Mouse (Mus musculus): ENCODE measurements around the gene Phc2.

Phc2 gene

DNA sequence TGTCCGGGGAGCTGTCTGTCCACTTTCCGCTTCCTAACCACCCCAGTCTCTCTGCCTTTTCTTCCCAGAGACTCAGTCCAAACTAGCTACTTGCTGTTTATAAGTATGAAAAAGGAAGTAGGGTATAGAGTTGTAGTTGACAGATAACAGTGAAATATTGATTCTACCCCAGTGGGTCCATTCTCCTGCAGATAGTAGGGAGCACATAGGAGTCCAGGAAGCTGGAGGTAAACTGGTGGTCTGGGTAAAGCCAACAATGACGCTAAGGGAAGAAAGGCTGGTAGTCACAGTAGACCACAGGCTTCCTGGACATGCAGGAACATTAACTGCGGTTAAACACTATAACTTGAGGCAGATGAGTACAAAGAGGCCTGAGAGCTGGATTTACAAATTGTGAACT, 36.7 kb downstream of the Phc2 start:
- in situ Hi-C loops (cut with MboI, MseI), result no loop called here

- in situ Hi-C loops (cut with MboI, MseI), result no loop called here
Measured at GRCm38 (mm10) chr4:128692149-128692925, 37.8 kb downstream of the Phc2 start.

- in situ Hi-C loops (cut with MboI, MseI), result no loop called here
Measured at GRCm38 (mm10) chr4:128693207-128693606, 38.7 kb downstream of the Phc2 start.

DNA sequence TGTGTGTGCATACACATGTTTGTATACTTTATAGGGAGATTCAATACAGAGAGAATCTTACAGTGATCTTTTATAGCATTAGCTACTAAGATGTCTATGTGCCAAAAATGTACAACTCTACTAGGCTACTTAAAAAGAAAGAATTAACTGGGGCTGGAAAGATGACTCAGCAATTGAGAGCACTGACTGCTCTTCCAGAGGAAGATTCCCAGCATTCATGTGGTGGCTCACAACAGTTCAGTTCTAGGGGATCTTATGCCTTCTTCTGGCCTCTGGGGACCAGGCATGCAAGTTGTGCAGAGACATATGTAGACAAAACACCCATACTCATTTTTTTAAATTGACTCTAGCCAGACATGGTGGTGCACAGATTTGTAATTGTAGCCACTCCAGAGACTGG, 39.8 kb downstream of the Phc2 start:
- in situ Hi-C loops (cut with MboI, MseI), result no loop called here

DNA sequence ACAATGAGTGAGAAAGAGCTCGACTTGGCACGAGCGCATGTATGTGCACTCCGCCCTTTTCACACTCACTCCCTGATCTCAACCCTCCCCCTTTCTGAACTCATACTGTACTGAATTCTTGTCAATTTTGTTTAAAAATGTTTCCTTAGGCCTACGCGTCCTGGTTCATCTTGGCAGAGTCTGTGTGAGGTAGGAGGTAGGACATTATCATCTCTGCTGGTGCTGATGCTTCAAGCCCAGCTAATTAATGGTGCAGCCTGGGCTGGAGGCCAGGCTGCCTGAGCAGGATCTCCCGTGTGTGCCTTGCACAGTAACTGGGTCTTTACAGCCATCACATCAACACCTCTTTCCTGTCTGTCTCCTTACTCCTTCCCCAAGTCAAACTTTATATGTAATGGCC, 40.6 kb downstream of the Phc2 start:
- in situ Hi-C loops (cut with MboI, MseI), result no loop called here

DNA sequence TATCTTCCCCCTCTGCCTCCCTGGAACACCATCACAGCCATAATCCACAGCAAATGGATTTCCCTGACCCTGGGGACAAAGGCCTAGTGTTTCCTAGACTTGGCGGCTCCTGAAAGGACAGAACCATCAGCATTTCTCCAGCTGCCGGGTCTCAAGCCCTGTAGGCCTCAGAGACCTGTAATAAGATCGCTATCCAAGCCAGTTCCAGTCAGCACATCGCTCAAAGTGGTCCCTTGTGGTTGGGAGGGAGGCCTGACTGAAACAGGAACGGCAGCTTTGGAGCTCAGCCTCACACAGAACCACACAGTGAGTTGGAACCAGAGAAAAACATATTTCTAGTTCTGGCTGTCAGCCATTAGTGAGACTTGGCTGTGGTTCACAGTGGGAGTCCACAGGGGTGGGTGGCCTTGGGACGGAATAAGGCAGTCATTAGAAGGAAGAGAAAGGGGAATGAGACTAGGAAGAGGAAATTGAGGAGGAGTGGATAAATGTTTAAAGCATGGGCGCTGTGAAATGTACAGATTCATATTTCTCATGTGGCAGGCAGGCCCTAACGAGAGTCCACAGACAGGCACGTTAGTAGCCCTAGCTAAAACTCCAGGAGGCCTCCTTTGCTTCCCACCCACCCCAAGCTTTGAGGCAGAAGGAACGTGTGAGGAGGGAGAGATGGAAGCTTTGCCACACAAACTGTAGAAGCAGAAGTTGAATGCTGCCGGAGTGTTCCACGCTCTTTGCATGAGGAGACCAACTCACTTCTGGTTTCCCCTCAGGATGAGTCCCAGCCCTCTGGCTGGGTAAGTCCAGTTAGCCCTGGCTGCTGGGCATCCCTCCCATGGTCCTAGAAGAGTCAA, 43.7 kb downstream of the Phc2 start:
- in situ Hi-C loops (cut with MboI, MseI), result no loop called here

DNA sequence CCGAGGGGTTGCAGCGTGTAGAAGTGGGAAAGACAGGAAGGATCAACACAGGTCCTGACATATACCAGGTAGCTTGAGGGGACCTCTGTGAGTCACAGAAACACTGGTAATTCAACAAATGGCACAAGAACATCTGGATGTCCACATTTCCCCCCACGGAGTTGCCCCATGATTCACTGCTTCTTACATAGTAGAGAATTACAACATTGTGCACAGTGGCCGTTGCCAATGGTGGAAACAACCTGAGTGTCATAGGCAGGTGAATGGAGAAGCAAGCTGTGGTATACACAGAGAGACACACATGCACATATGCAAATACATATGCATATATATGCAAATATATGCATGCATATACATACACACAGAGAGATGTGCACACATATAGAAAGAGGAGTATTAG, 45.4 kb downstream of the Phc2 start:
- in situ Hi-C loops (cut with MboI, MseI), result no loop called here

GRCm38 (mm10) chr4:128700543-128700942, 46.0 kb downstream of the Phc2 start:
- in situ Hi-C loops (cut with MboI, MseI), result no loop called here

DNA sequence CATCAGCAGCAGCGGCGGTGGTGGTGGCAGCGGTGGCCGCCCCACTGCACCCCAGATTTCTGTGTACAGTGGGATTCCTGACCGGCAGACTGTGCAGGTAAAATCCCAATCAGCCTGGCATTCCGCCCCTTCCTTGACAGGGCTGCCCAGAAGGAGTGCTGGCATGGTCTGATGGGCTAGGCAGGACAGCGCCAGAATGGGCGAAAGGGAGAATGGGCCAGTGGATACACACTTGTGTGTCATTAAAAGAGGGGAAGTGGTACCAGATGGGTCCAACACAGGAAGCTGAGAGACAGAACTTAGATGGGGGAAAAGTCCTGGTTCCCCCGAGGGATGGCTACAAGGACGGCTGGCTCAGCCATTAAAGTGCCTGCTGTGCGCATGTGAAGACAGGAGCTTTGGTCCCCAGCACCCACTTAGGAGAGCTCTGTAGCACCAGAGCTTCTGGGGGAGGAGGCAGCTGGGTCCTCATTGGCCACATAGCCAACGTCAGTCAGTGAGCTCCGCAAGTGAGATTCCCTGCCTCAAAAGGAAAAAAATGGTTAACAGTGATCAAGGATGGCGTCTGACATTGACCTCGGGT, 50.7 kb downstream of the Phc2 start:
- in situ Hi-C loops (cut with MboI, MseI), result no loop called here

GRCm38 (mm10) chr4:128706626-128707025, 52.1 kb downstream of the Phc2 start:
- in situ Hi-C loops (cut with MboI, MseI), result no loop called here

- in situ Hi-C loops (cut with MboI, MseI), result no loop called here
Measured at GRCm38 (mm10) chr4:128707384-128707783, 52.9 kb downstream of the Phc2 start.

DNA sequence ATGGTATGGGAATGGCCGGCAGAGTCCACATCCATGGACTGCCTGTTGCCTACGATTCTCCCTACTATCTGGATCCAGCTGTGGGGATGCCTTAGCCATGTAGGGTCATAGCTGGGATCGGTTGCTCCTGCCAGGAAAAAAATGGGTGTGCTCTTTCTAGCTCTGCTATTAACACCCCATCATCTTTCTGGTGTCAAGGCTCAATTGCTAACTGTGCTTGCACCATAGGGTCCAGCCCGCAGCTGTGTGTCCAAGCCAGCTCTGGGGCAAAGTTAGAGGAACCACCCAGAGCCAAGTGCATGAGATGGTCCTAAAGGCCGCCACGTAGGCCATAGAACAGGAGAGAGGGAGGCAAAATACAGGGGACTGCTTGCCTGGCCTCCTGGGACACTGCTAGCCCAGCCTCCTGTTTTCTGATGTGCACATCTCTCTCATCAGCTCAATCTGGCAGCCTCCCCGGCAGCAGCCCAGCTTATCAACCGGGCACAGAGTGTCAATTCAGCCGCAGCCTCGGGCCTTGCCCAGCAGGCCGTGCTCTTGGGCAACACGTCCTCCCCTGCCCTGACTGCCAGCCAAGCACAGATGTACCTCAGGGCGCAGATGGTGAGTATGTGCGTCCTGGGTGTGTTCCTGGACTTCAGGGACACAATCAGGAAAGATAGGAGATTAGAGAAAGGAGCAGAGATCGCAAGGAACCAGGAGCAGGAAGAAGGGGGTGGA, 54.7 kb downstream of the Phc2 start:
- in situ Hi-C loops (cut with MboI, MseI), result no loop called here

DNA sequence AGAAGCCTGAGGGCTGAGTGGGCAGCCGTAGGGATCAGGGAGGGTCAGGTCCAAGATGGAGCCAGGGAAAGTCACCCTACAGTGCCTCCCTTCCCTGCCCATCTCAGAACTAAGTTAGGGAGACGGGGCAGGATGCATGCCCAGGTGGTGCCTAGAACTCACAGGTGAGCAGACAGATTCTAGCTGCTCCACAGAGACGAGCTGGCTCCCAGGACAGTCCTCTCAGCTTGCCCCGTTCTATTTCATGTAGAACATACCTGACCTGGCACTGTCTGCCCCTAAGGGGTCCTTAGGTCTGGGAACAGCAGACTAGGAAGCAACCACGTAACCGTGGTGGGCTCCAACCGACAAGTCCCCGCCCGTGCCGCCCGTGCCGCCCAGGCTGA, 55.3 kb downstream of the Phc2 start:
- in situ Hi-C loops (cut with MboI, MseI), result loop anchor here (5.0 kb wide), 2 partner anchors 92 to 148 kb away; partner anchors contain the start of gene Tlr12

GRCm38 (mm10) chr4:128710286-128710685, 55.8 kb downstream of the Phc2 start:
- in situ Hi-C loops (cut with MboI, MseI), result loop anchor here (5.0 kb wide), 2 partner anchors 93 to 147 kb away; partner anchors contain the start of gene Tlr12

DNA sequence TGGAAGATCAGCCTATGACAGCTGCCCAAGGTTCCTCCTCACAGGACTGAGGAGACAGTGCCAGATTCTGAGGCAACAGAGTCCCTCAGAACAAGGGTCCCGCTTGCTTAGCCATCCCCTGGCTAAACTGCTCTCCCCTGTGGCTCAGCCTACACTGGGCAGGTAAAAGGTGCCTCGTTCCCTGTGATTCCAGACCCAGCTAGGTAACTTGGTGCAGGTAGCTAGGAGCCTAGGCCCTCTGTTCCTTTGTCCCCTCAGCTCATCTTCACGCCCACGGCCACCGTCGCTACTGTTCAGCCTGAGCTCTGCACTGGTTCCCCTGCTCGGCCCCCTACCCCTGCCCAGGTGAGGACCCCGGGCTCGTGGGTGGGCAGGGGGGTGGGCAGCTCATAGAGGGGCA, 56.3 kb downstream of the Phc2 start:
- in situ Hi-C loops (cut with MboI, MseI), result loop anchor here (5.0 kb wide), 2 partner anchors 93 to 147 kb away; partner anchors contain the start of gene Tlr12

- in situ Hi-C loops (cut with MboI, MseI), result loop anchor here (5.0 kb wide), 2 partner anchors 94 to 146 kb away; partner anchors contain the start of gene Tlr12
Measured at GRCm38 (mm10) chr4:128711455-128712135, 57.1 kb downstream of the Phc2 start.

DNA sequence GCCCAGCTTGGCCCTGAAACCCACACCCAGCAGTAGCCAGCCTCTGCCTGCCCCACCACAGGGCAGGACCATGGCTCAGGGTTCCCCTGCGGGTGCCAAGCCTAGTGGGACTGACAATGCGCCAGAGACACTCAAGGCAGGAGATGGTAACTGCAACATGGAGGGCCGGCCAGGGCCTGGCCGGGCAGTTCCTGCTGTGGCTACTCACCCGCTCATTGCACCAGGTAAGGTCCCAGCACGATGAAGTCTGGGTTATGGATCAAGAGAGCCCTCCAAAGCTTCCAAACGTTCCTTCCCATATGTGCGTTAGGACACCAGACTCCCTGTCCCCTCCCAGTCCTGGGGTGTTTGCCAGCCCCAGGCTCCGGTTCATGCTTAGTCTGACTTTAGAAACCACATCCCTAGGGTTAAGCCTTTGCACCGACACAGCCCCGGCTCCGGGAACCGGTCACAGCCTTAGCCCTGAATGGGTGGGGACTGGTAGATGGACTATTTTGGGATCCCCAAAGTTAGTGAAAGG, 57.7 kb downstream of the Phc2 start:
- in situ Hi-C loops (cut with MboI, MseI), result loop anchor here (5.0 kb wide), 2 partner anchors 95 to 145 kb away; partner anchors contain the start of gene Tlr12

DNA sequence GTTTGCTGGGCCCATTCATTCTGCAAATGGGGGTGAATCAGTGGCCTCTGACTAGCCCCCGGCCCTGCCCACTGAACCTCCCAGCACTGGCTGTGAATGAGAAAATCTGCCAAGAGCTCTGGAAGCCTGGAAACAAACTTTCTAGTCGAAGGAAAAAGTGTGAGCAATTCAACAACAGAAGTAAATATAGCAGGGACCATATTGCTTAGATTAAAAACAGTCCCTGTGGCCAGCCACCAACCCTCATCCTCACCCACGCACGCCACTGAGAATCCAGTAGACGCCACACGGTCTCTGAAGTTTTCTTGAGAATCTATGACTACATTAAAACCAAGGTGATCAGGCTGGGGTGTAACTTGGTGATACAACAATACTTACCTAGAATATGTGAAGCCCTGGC, 58.4 kb downstream of the Phc2 start:
- in situ Hi-C loops (cut with MboI, MseI), result loop anchor here (5.0 kb wide), 2 partner anchors 96 to 144 kb away; partner anchors contain the start of gene Tlr12

DNA sequence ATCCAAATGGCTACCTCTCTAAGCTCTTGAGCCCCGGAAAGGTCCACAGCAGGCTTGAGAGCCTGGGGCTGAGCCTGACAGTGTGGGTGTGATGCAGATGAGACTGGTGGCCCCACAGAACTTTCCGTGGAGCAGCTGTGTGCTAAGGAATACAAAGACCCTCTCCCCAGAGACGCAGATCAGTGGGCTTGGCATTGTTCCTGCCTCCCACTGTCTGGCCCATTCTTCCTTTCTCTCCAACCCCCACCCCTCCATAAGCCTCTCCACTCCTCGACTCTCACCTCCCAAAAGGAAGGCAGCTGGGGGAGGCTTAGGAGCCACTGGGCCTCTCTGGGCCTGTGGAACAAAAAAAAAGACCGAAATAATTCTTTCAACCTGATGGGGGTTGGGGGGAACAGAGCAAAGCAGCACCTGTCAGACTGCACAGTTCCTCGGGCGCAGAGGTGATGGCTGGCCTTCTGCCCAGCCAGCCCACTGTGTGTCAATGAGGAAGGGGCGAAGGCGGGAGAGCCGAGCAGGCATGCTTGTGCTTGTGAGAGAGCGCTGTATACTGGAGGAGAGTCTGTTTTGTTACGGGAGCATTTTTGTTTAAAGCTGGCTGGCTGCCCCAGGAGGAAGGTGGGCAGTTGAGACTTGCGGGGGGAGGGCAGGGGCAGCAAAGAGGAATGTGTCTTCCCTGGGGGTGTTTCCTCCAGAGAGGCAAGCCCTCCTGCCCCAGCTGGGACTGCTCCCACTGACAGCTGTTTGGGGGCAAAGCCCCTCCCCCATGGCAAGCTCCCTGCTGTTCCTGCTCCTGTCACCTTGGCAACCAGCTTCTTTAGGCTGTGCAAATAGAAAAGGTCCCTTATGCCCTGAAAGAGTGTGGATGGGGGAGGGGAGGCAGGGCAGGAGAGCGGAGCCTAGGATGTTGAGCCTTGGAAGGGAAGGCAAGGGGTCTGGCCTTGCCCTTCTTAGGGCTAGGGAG, 61.0 kb downstream of the Phc2 start:
- in situ Hi-C loops (cut with MboI, MseI), result loop anchor here (5.0 kb wide), 1 partner anchor 62 kb away; no protein-coding TSS in a partner anchor

Data from regulatory T cell (primary cell).